Mouse (Mus musculus): Measurements from ENCODE around the gene Scn4a.
A peak's percentile ranks its signal among the peaks of the same experiment; 100 is the strongest.

Gene Scn4a

GRCm38 (mm10) chr11:106314333-106314812 is 38.7 kb downstream of the Scn4a start, which contains the start of gene Cd79b:
Gene Cd79b (minus strand): TSS chr11:106314762.
- peak; percentile 79 to 87 for DNase-seq (ENCODE audit: low spot score in 2 of 2)

DNA sequence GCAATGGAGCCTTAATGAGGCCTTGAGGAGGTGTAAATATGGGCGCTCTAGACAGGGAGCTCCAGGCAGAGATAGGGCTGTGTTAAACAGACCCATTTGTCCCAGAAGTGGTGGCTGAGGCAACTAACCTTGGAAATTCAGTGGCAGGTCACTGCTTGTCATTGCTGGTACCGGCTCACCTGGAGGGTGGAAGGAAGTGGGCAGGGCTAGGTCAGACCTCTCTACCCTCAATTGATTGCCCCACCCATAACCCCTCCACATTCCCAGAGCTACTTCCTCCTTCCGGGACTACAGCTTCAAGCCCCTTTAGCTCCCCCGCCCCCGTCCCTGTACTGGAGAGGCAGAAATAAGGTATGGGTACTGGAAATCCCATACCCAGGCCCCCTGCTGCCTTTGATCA is 39.6 kb downstream of the Scn4a start:
- no peak for DNase-seq (ENCODE audit: low spot score in 2 of 2)

DNA sequence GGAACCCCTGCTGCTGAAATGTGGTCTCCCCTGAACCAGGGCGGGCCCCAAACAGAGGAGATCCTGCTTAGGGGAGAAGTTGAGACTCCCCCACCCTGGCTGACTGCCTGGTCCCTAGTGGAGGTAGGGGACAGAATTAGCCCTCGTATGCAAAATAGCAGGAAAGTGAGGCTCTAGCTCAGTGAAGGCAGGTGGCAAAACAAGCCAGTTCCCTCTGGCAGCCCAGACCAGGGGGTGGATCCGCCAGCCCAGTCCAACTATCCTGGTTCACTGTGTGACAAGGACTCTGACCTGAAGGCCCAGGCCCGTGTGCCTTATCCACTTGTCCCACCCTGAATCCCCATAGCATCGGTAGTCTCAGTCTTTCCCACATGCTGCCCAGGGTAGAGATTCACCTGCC is 43.0 kb downstream of the Scn4a start:
- peak; percentile 65 to 77 for DNase-seq (ENCODE audit: low spot score in 2 of 2)

DNA sequence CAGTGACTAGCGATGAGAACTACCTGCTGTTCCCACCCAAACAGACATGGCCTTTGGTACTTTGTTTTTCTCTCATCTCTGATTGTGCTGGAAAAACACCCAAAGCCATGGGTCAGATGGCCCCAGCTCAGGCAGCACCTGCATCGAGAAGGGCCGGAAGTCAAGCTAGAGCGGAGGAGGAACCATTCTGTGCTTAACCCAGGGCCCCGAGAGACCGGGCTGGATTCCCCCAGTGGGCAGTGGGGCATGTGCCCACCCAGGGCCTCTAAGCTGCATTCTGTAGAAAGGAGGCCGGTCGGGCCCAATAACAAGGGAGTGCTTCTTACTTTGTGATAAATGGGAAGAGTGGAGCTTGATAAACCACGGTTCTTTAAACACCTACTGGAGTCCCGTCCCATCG is 44.9 kb downstream of the Scn4a start:
- peak; percentile 75 to 81 for DNase-seq (ENCODE audit: low spot score in 2 of 2)

- DNase-seq (ENCODE audit: low spot score in 2 of 2), result no peak
Measured at GRCm38 (mm10) chr11:106307432-106307831, 45.7 kb downstream of the Scn4a start.

DNA sequence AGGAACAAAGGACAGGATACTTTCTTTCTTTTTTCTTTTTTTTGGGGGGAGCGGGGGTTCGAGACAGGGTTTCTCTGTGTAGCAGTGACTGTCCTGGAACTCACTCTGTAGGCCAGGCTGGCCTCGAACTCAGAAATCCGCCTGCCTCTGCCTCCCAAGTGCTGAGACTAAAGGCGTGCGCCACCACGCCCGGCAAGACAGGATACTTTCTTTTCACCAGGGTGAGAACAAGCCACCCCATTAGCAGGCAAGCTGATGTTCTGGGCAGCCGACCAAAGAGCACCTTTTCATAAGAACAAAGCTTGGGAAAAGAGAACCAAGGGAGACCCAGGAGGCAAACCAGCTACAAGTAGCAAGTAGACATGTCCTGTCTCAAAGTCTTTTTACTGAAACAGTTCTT is 46.3 kb downstream of the Scn4a start:
- no peak for DNase-seq (ENCODE audit: low spot score in 2 of 2)

DNA sequence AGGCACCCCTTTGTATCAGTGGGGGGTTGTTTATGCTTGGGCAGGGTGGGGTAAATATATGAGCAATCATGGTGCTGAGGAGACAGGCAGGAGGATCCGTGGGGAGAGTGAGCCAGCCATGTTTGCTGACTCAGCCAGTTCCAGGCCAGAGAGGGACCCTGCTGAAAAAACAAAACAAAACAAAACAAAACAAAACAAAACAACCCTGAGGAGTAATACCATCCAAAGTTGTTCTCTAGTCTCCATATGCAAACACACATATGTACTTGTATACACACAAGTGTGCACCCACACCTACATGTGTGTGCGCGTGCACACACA is 47.1 kb downstream of the Scn4a start:
- DNase-seq (ENCODE audit: low spot score in 2 of 2), result no peak

DNA sequence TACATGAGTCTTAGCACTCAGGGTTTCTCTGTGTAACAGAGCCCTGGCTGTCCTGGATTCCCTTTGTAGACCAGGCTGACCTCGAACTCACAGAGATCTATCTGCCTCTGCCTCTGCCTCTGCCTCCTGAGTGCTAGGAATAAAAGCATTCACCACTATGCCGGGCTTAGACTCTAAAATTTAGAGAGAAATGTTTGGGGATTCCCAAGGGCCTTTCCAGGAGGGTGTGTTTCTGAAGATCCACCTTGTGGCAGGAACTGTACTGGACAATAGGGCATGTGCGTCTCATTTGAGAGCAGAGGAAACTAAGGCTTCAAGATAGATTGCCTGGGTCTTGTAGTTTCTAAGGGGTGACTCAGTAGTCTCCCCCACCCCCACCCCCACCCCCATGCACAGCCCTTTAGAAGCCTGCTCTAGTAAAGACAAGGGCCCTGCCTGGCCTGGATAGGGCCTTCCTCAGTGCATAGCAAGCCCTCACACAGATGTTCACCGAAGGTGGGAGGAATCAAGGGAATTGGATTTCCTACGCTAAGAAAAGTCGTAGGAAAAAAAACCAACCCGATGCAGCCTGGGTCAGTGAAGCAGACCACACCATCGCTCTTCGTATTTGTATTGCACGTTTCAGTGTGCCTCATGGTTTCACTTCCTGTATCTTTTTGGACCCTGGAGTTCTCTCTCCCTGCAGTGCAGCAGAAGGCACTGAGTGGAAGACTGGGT is 47.6 kb downstream of the Scn4a start:
- peak in 1 of 2 experiments; percentile 27 for DNase-seq (ENCODE audit: low spot score in 2 of 2)

GRCm38 (mm10) chr11:106302634-106303033 is 50.5 kb downstream of the Scn4a start:
- DNase-seq (ENCODE audit: low spot score in 2 of 2), result peak; percentile 62 to 88

DNA sequence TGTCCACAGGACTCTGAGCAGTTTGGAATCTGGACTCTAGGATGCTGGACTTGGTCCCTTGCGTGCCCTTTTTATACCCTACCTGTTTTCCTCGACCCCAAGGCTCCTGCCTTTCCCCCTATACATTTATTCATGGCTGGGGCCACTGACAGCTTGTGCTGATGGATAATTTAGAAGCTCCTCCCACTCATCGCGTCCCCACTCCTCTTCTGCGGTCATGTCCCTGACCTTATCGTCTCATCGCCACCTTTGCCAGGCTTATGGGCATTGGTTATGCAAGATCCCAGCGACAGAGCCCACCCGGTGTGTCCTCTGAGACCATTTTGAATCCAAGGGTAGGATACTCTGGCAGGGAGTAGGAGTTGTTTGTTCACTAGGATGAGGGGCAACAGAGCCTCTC is 51.3 kb downstream of the Scn4a start, which contains the start of gene Gh:
Gene Gh (minus strand): TSS at position 101 of the 400 bp plus-strand sequence.
- DNase-seq (ENCODE audit: low spot score in 2 of 2), result no peak

- DNase-seq (ENCODE audit: low spot score in 2 of 2), result no peak
Measured at GRCm38 (mm10) chr11:106291861-106292260, 61.2 kb downstream of the Scn4a start.

- no peak for DNase-seq (ENCODE audit: low spot score in 2 of 2)
Measured at GRCm38 (mm10) chr11:106290376-106290775, 62.7 kb downstream of the Scn4a start.

- DNase-seq (ENCODE audit: low spot score in 2 of 2), result peak; percentile 48 to 74
Measured at GRCm38 (mm10) chr11:106289369-106289768, 63.7 kb downstream of the Scn4a start.

DNA sequence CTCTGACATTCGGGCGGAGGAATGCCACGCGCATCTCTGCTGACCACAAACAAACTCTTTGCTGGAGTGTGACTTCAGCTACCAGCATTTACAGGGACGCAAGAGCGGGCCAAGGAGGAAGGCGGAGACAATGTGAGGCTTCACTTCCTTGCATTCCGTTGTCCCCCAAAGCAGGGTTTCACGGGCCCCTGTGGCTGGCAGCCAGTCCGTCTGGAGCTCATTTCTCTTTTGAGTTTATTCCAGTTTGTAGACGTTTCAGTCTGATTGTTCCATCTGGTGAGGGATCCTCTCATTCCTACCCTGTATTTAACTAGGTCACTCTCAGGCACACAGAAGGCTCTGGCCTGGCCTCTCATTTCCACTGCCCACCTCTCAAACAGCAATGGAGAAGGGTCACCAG is 66.1 kb downstream of the Scn4a start:
- no peak for DNase-seq (ENCODE audit: low spot score in 2 of 2)

- no peak for DNase-seq (ENCODE audit: low spot score in 2 of 2)
Measured at GRCm38 (mm10) chr11:106286206-106286605, 66.9 kb downstream of the Scn4a start.

DNA sequence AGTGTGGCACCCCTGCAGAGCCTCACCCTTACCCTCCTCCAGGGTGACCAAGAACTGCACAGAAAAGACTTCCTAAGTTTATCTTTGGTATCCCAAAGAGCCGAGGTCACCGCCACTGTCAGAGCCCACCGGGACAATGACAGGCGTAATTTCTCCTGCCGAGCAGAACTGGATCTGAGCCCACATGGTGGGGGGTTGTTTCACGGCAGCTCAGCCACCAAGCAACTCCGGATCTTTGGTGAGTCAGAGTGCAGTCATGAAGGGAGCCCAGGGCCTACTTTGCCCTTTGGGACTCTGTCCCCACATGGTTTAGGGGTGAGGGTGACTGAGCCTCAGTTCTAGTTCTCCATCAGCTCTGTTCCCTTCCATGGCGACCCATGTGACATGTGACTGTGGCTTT is 69.0 kb downstream of the Scn4a start:
- DNase-seq (ENCODE audit: low spot score in 2 of 2), result no peak

DNA sequence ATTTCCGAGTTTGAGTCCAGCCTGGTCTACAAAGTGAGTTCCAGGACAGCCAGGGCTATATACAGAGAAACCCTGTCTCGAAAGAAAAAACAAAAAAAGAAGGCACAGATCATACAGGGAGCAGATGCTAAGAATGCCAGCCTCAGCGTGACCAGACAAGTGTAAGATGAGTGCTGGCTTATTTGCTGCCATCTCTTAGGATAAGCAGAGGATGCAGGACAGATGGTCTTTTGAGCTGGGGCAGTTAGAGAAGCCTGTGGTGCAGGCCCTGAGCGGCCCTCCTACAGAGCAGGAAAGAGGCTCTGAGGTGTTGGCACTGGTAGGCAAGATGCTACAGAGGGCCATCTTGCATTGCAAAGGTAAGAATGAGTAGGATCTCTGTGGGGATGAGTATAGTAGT is 69.7 kb downstream of the Scn4a start:
- no peak for DNase-seq (ENCODE audit: low spot score in 2 of 2)

DNA sequence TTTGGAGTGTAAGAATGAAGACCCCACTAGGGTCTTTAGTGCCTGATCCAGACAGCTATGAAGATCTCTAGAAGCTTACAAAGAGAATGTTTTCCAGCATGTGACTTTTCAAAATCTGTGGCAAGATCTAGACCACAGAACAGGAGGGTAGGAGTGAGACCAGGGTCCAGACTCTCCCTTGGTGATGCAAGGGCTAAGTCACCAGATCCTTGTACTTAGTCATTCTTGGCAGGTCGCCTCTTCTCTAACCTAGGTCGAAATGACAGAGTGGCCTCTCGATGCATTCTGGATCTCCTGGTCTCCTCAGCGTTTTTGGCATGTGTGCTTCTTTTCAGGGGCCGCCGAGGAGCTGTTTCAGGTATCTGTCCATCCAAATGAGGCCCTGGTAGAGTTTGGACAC is 70.6 kb downstream of the Scn4a start:
- DNase-seq (ENCODE audit: low spot score in 2 of 2), result no peak

- DNase-seq (ENCODE audit: low spot score in 2 of 2), result peak; percentile 91 to 97
Measured at GRCm38 (mm10) chr11:106276454-106276853, 76.6 kb downstream of the Scn4a start, which contains the start of gene Tcam1. Gene Tcam1 (plus strand): TSS chr11:106276672.

DNA sequence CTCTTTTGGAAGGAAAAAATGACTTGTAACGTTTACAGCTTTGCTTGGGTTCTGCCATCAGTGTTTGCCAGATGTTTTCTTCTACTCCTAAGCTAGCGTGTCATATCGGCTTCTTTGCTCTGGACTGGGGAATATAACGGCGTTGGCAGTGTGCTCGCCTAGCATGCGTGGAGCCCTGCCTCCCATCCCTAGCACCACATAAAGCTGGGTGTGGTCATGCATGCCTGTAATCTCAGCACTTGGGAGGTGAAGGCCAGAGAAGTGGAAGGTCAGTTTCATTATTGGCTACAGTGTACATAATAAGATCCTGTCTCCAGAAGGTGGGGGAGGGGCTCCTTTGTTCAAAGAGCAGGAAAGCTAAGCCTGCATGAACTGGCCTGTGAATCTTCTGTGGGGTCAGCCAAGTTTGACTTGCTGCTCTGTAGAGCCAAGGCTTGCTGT is 78.1 kb downstream of the Scn4a start:
- no peak for DNase-seq (ENCODE audit: low spot score in 2 of 2)

DNA sequence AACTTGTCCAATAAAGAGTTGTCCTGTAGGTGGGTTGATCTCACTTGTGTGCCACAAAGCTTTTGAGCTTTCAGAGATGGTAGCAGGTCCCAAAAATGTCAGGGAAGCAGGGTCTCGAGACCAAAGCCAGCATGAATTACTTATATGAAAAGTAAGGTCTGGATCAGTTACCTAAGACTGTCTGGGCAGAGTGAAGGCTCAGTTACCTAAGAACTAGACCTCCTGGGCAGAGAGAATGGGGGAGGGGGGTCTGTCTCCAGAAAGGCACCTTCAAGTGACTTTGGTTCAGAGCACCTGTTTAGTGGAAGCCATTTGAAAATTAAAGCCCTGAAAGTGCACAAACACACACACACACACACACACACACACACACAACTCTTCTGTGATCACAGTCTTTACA is 78.7 kb downstream of the Scn4a start:
- DNase-seq (ENCODE audit: low spot score in 2 of 2), result no peak

DNA sequence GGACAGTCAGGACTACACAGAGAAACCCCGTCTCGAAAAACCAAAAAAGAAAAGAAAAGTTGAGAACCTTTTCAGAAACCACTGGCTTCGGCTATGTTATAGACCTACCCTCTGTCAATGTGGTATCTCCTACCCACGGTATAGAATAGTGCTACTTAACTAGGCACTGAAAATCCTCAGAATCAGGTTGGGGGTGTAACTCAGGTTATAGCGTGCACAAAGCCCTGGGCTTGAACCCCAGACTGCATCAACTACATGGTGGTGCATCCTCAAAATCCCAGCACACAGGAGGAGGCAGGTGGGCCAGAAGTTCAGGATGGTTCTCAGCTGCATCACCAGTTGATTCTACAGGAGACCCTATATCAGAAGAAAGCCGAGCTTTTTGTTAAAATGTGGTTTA is 79.3 kb downstream of the Scn4a start:
- no peak for DNase-seq (ENCODE audit: low spot score in 2 of 2)

- no peak for DNase-seq (ENCODE audit: low spot score in 2 of 2)
Measured at GRCm38 (mm10) chr11:106273311-106273684, 79.8 kb downstream of the Scn4a start.
